Mouse (Mus musculus): ENCODE results near the gene Gdi2. TPM values are rescaled to one million over a fixed set of nuclear protein-coding genes. Genes with fewer than 3 reads are reported as not detected.

Gdi2 gene
- polyA plus RNA-seq, 1 experiment from 2014 or later, result 439 TPM

GRCm38 (mm10) chr13:3531692-3532320, 6.1 kb upstream of the Gdi2 start:
- H3K27ac ChIP-seq, result no peak overlapping the region
- no peak for ATAC-seq (ENCODE audit: borderline replicate concordance, extremely low read depth, low FRiP score, low TSS enrichment)
- 48% methylated on average over 10 of the region's 10 CpGs for WGBS

GRCm38 (mm10) chr13:3532451-3532850, 5.4 kb upstream of the Gdi2 start:
- 65% methylated on average over 4 of the region's 4 CpGs for WGBS
- Histone ChIP-seq H3K27ac (no peak overlapping the region), H3K27me3 (no peaks in the 10 kb centered on the region), H3K9ac (no peak overlapping the region), H3K4me3 (no peak overlapping the region), H3K4me1 (peaks cover 7% of the 10 kb centered on the region), H3K9me3 (no peaks in the 10 kb centered on the region), H3K36me3 (no peaks in the 10 kb centered on the region), H3K4me2 (no peak overlapping the region)
- no peak; the same call in 1 of the 2 replicates for ATAC-seq (ENCODE audit: borderline replicate concordance, extremely low read depth, low FRiP score, low TSS enrichment)

More at GRCm38 (mm10) chr13:3531692-3532320, 6.1 kb upstream of the Gdi2 start:
- Histone ChIP-seq H3K4me1 (peaks cover 2% of the 10 kb centered on the region), H3K4me2 (no peak overlapping the region), H3K9ac (no peak overlapping the region), H3K9me3 (no peaks in the 10 kb centered on the region), H3K27me3 (no peaks in the 10 kb centered on the region), H3K36me3 (no peaks in the 10 kb centered on the region), H3K4me3 (no peak overlapping the region)

GRCm38 (mm10) chr13:3534146-3534545, 3.7 kb upstream of the Gdi2 start:
- no peak overlapping the region for H3K27ac ChIP-seq
- H3K4me2 ChIP-seq, result no peak overlapping the region
- no peaks in the 10 kb centered on the region for H3K9me3 ChIP-seq
- H3K4me1 ChIP-seq, result peaks cover 8% of the 10 kb centered on the region
- no peak overlapping the region for H3K4me3 ChIP-seq
- H3K27me3 ChIP-seq, result no peaks in the 10 kb centered on the region
- H3K9ac ChIP-seq, result no peak overlapping the region
- H3K36me3 ChIP-seq, result no peaks in the 10 kb centered on the region
- 91% methylated on average over 4 of the region's 4 CpGs for WGBS
- ATAC-seq (ENCODE audit: borderline replicate concordance, extremely low read depth, low FRiP score, low TSS enrichment), result no peak

- Histone ChIP-seq H3K27me3 (no peaks in the 10 kb centered on the region), H3K27ac (peak overlapping the region; percentile 100), H3K4me2 (peak overlapping the region; percentile 71), H3K36me3 (no peaks in the 10 kb centered on the region), H3K4me3 (peak overlapping the region; percentile 98), H3K9me3 (no peaks in the 10 kb centered on the region), H3K4me1 (peaks cover 32% of the 10 kb centered on the region), H3K9ac (peak overlapping the region; percentile 97)
- WGBS, result under 1% methylated on average over 58 of the region's 59 CpGs
- ATAC-seq (ENCODE audit: borderline replicate concordance, extremely low read depth, low FRiP score, low TSS enrichment), result peak; percentile 60
Measured at GRCm38 (mm10) chr13:3538223-3538968, 533 bp downstream of the Gdi2 start.

GRCm38 (mm10) chr13:3538969-3539562, 1.2 kb downstream of the Gdi2 start:
- no peaks in the 10 kb centered on the region for H3K27me3 ChIP-seq
- WGBS, result 2% methylated on average over 15 of the region's 15 CpGs
- peaks cover 37% of the 10 kb centered on the region for H3K4me1 ChIP-seq
- no peak for ATAC-seq (ENCODE audit: borderline replicate concordance, extremely low read depth, low FRiP score, low TSS enrichment)
- peak overlapping the region; percentile 71 for H3K4me2 ChIP-seq
- H3K27ac ChIP-seq, result peak overlapping the region; percentile 100
- no peaks in the 10 kb centered on the region for H3K9me3 ChIP-seq
- H3K4me3 ChIP-seq, result peak overlapping the region; percentile 98
- no peaks in the 10 kb centered on the region for H3K36me3 ChIP-seq
- peak overlapping the region; percentile 97 for H3K9ac ChIP-seq

GRCm38 (mm10) chr13:3540166-3540565, 2.3 kb downstream of the Gdi2 start:
- Histone ChIP-seq H3K4me2 (peak overlapping the region; percentile 71), H3K4me1 (peaks cover 37% of the 10 kb centered on the region), H3K9ac (no peak overlapping the region), H3K27ac (no peak overlapping the region), H3K4me3 (peak overlapping the region; percentile 98), H3K36me3 (no peaks in the 10 kb centered on the region), H3K27me3 (no peaks in the 10 kb centered on the region), H3K9me3 (no peaks in the 10 kb centered on the region)
- WGBS, result 56% methylated on average over 2 of the region's 2 CpGs
- no peak for ATAC-seq (ENCODE audit: borderline replicate concordance, extremely low read depth, low FRiP score, low TSS enrichment)

- Histone ChIP-seq H3K4me2 (no peak overlapping the region), H3K9me3 (no peaks in the 10 kb centered on the region), H3K4me1 (peaks cover 37% of the 10 kb centered on the region), H3K36me3 (no peaks in the 10 kb centered on the region), H3K27ac (no peak overlapping the region), H3K27me3 (no peaks in the 10 kb centered on the region), H3K9ac (no peak overlapping the region), H3K4me3 (no peak overlapping the region)
- WGBS, result 89% methylated on average over 2 of the region's 2 CpGs
- no peak for ATAC-seq (ENCODE audit: borderline replicate concordance, extremely low read depth, low FRiP score, low TSS enrichment)
Measured at GRCm38 (mm10) chr13:3541159-3541782, 3.4 kb downstream of the Gdi2 start.

- H3K27me3 ChIP-seq, result no peaks in the 10 kb centered on the region
- WGBS, result 87% methylated on average over 4 of the region's 4 CpGs
- H3K9ac ChIP-seq, result no peak overlapping the region
- no peak overlapping the region for H3K4me3 ChIP-seq
- peaks cover 9% of the 10 kb centered on the region for H3K36me3 ChIP-seq
- ATAC-seq (ENCODE audit: borderline replicate concordance, extremely low read depth, low FRiP score, low TSS enrichment), result no peak
- H3K27ac ChIP-seq, result no peak overlapping the region
- no peak overlapping the region for H3K4me2 ChIP-seq
- no peaks in the 10 kb centered on the region for H3K9me3 ChIP-seq
- peaks cover 28% of the 10 kb centered on the region for H3K4me1 ChIP-seq
Measured at GRCm38 (mm10) chr13:3544077-3544874, 6.4 kb downstream of the Gdi2 start.

GRCm38 (mm10) chr13:3544925-3545324, 7.1 kb downstream of the Gdi2 start:
- Histone ChIP-seq H3K4me1 (peaks cover 21% of the 10 kb centered on the region), H3K9me3 (no peaks in the 10 kb centered on the region), H3K4me3 (no peak overlapping the region), H3K4me2 (no peak overlapping the region), H3K36me3 (peaks cover 9% of the 10 kb centered on the region), H3K27ac (no peak overlapping the region), H3K27me3 (no peaks in the 10 kb centered on the region), H3K9ac (no peak overlapping the region)
- 72% methylated on average over 5 of the region's 5 CpGs for whole genome bisulfite sequencing
- no peak for ATAC-seq (ENCODE audit: borderline replicate concordance, extremely low read depth, low FRiP score, low TSS enrichment)

- H3K27ac ChIP-seq, result no peak overlapping the region
Measured at GRCm38 (mm10) chr13:3547410-3547809, 9.5 kb downstream of the Gdi2 start.

GRCm38 (mm10) chr13:3547856-3548255, 10.0 kb downstream of the Gdi2 start:
- Histone ChIP-seq H3K9me3 (no peaks in the 10 kb centered on the region), H3K4me2 (no peak overlapping the region), H3K4me1 (peaks cover 6% of the 10 kb centered on the region; the same call in 1 of the 2 replicates), H3K27me3 (no peaks in the 10 kb centered on the region), H3K9ac (no peak overlapping the region), H3K36me3 (peaks cover 22% of the 10 kb centered on the region), H3K27ac (no peak overlapping the region), H3K4me3 (no peak overlapping the region)
- 82% methylated on average over 6 of the region's 6 CpGs for WGBS
- ATAC-seq (ENCODE audit: borderline replicate concordance, extremely low read depth, low FRiP score, low TSS enrichment), result no peak

More at GRCm38 (mm10) chr13:3547410-3547809, 9.5 kb downstream of the Gdi2 start:
- Histone ChIP-seq H3K4me3 (no peak overlapping the region), H3K9me3 (no peaks in the 10 kb centered on the region), H3K4me1 (peaks cover 6% of the 10 kb centered on the region; the same call in 1 of the 2 replicates), H3K27me3 (no peaks in the 10 kb centered on the region), H3K9ac (no peak overlapping the region), H3K4me2 (no peak overlapping the region), H3K36me3 (peaks cover 18% of the 10 kb centered on the region)
- 80% methylated on average over 3 of the region's 3 CpGs for WGBS
- no peak for ATAC-seq (ENCODE audit: borderline replicate concordance, extremely low read depth, low FRiP score, low TSS enrichment)
